Mouse (Mus musculus) pancreas, adult 10 weeks (tissue): ENCODE data around the gene Olfr519. TPM values are rescaled to one million over a fixed set of nuclear protein-coding genes. Genes with fewer than 3 reads are reported as not detected.

Experiments used
- polyA plus RNA-seq: library from polyadenylated mRNA; stranded (reverse); fragments of 350-450 nt; fragmentation: Illumina TruSeq; extraction: RNeasy Lipid Tissue Mini Kit (QIAGEN cat#74804); gene quantifications from one replicate; pipeline ENCODE4 v1.2.3, GENCODE M21; 2015; ENCODE audit warnings: low read depth, low replicate concordance; ENCODE audit not compliant: insufficient read depth

Olfr519 gene
- not detected for polyA plus RNA-seq

GRCm38 (mm10) chr7:108894320-108894719 is at the start of gene Olfr519:
Gene Olfr519 (minus strand): TSS chr7:108894420.

DNA sequence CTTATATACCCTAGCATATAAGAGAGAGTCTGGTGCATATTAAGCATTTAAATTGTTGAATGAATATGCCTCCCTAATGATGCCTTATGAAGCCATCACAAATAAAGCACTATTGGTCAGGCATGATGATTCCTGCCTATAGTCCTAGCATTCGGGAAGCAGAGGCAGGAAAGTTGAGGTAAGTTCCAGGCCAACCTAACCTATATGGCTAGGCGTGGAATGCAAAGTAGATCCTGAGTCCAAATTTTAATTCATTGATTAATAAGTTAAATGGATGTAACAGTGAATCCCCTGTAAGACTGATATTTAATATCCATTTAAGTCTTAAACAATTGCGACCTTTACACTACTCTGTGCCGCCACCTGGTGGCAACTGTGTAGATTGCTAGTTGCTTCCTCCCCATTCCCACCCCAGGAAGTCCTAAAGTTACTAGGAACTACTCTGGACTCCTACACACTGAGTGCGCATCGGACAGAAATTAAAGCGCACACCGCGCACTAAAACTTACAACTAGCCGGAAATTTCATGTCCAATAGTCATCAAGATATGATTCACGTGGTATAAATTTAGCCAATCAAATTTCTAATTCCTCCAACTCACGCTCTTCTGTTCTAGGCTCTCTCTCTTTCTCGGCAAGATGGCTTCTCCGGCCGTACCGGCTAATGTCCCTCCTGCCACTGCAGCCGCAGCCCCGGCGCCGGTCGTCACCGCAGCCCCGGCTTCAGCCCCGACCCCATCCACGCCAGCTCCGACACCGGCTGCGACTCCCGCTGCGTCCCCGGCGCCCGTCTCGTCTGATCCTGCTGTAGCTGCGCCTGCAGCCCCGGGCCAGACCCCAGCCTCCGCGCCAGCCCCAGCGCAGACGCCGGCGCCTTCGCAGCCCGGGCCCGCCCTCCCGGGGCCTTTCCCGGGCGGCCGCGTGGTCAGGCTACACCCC is 39.8 kb upstream of the Olfr519 start, which contains the start of gene Eif3f:
Gene Eif3f, plus strand, starts transcription at position 624 of the 938 bp plus-strand sequence.

DNA sequence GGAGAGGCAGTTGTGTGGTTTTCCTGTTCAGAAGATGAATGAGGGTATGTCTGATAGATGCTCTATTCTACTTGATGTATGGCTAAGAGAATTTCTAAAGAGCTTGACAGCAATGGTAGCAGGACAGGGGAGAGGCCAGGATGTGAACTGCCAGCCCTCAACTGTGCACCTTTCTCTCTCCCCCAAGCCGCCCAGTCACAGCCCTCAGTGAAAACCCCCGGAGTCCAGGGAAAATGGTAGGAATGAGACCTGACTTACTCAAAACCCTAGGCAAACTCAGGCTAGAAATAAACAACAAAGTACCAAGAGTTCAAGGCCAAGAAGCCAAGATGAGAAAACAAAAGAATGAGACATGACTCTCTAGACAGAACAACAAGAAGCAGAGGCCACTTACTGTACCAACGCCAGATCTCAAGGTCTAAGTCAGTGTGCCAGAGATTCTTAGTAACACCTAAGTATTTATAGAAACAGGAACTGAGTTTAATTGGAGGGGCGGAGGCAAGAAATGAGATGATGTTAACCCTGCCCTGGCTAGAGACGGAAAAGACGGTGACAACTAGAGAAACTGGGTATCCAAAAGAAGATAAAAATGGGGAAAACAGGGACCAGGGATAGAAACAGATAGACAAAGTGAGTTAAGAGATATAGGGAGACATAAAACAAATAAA is 35.6 kb upstream of the Olfr519 start, which contains the start of gene Nlrp10:
Gene Nlrp10, minus strand, starts transcription at position 453 of the 668 bp plus-strand sequence.

GRCm38 (mm10) chr7:108884906-108885305 is 9.3 kb downstream of the Olfr519 start, which contains the start of gene Olfr518:
Gene Olfr518 (minus strand): TSS chr7:108885006.

DNA sequence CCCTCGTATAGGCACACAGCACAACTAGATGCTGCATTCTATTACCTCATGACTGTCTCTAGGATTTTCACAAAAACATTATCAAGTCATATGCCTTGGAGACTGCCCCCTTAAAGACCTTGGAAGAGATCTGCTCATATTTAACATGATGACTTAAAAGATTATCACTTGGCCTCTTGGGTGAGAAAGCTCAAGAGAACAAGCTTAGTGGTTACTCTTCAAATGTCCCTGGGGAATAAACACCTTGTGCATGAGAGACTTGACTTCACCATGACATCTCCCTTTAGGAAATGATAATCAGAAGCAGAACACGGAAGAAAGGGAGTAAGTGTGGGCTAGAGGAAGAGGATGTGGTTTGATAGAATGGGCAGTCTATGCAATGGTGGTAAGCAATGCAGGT is 21.9 kb downstream of the Olfr519 start, which contains the start of gene Olfr517:
Gene Olfr517, minus strand, starts transcription at position 101 of the 400 bp plus-strand sequence.

GRCm38 (mm10) chr7:108850429-108850828 is 43.8 kb downstream of the Olfr519 start, which contains the start of gene Olfr516:
Gene Olfr516 (minus strand): TSS chr7:108850529.

Other genes starting within 250 kb of the Olfr519 start
- not detected for gene Olfr509, start 242.5 kb downstream of the Olfr519 start, polyA plus RNA-seq
- not detected for gene Olfr510, start 228.0 kb downstream of the Olfr519 start, polyA plus RNA-seq
- not detected for gene Olfr512, start 181.1 kb downstream of the Olfr519 start, polyA plus RNA-seq
- gene Olfr513, start 143.4 kb downstream of the Olfr519 start, polyA plus RNA-seq = not detected
- not detected for gene Olfr514, start 68.4 kb downstream of the Olfr519 start, polyA plus RNA-seq
- gene Olfr516, start 43.9 kb downstream of the Olfr519 start, polyA plus RNA-seq = not detected
- not detected for gene Olfr517, start 22.0 kb downstream of the Olfr519 start, polyA plus RNA-seq
- not detected for gene Olfr518, start 9.4 kb downstream of the Olfr519 start, polyA plus RNA-seq
- not detected for gene Nlrp10, start 35.8 kb upstream of the Olfr519 start, polyA plus RNA-seq
- 37.3 TPM for gene Eif3f, start 40.0 kb upstream of the Olfr519 start, polyA plus RNA-seq
- gene Tub, start 55.9 kb upstream of the Olfr519 start, polyA plus RNA-seq = 0.52 TPM
- 1.7 TPM for gene Ric3, start 188.9 kb upstream of the Olfr519 start, polyA plus RNA-seq